Mouse (Mus musculus) cerebellum, adult 9-11 months (tissue): Measurements from ENCODE around the gene Zfp39.

Experiments used
- DNase-seq: peaks from one replicate; pipeline ENCODE4 v3.0.0; 2022

The Zfp39 gene

DNA sequence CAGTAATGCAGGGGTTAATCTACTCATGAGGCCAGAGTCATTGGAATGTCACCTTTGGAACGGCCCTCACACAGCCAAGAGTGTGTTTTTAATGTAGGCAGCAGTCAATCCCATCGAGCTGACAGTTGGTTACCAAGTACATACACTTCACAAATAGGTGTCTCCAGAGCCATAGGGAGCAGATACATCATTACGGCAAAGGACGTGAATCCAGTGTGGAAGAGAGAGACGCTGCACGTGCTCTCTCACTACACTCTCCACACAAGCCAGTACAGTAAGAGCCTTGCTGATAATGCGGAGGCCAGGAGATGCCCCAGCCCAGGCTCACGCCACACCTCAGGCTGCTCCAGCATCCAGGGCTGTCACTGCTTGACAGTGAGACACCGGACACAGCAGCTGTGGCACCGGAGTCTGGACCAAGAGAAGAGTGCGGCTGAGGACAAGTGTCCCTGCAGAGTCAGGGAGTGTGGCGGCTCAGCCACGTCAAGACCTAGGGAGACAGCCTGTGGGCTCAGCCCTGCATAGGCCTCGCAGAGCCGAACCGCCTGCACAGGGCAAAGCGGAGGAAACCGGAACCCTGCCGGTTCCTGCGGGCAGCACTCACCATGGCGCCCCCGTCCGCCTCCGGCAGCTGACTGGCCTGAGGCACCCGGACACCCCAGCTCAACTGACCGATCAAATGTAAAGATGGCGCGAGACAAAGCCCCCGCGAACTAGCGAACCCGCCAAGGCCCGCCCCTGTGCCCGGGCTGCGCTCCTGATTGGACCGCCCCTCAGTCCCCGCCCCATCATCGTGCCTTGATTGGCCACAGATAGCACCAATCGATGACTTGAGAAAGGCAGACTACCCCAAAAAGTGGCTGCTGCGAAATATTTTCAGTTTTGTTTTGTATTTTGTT, at the start of gene Zfp39:
Gene Zfp39, minus strand, starts transcription at position 715 of the 899 bp plus-strand sequence.
- DNase-seq, result peak; percentile 95

DNA sequence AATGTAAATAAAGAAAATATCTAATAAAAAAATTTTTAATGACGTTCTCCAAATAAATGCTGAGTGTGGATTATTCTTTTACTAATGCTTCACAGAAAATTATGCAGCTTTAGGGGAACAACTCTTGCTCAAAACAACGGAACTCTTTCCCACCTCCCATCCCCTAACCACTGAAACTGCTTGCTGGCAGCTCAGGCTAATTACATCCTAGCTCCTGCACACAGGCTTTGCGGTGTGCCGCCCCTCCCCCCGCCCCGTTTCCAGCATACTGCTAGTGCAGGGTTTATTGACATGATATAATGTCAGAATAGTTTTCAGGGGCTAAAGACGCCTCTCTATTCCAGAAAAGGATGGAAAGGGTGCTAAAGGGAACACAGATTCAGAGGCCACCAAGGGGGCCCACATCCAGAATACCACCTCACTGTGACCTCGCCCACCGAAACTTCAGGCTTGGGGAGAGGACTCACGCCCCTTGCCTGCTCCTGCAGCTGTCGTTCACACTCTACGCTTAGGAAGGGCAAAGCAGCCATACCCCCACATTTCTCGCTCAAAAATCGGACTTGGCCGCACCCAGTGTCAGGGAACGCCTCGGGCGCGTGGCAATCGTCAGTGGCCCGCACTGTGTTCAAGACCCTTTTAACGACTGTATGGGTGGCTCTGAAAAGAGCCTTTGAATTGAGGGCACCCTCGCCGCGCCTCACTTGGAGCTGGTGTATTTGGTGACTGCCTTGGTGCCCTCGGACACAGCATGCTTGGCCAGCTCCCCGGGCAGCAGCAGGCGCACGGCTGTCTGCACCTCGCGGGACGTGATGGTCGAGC, 49.5 kb upstream of the Zfp39 start:
- DNase-seq, result no peak

GRCm38 (mm10) chr11:58951210-58951609, 47.2 kb upstream of the Zfp39 start:
- peak; percentile 50 for DNase-seq

DNA sequence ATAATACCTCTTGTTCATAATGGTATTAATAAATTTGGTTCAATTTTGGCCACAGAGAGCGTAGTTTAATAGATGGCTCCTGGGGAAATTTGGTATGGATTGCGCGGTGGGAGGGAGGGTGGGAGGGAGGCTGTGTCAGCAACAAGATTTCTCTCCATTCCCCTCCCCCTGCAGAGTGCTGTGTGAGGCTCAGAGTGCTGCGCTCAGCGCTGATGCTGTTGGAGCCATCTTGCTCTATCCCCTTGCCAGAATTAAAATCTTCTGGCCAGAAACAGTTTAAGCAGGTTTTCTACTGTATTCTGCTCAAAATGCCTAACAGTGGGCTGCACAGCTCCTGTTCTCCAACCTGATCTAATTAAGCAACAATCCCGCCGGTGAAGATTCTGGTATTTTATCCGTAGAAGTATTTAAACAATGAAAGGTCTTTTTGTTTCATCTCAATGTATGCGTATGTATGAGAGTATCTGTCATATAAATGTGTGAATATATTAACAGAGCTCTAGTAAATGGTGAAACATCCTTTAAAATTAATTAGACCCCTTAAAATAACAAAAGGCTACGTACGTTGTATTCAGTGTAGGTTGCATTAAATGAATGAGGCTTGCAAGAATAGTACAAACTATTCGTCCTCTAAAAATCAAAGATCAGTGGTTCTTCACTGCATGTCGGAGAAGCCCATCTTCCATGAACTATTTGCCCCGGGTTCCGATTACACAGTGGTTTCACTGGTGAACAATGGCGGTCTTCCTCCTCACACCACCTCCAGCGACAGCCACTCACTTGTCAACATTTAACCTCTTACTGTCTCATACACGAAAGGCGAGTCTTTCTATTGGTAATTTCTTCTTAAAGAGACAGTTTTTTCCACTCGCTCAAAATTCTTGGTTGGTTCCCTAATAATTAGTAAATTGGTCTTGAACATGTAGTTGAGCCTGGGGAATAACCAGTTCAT, 45.7 kb upstream of the Zfp39 start:
- DNase-seq, result peak; percentile 86

GRCm38 (mm10) chr11:58948542-58949479, 44.8 kb upstream of the Zfp39 start, which contains the start of gene Hist3h2ba:
Hist3h2ba (plus strand) TSS chr11:58948920.
- DNase-seq, result peak; percentile 92

GRCm38 (mm10) chr11:58947798-58948528, 43.9 kb upstream of the Zfp39 start:
- peak; percentile 85 for DNase-seq

GRCm38 (mm10) chr11:58947306-58947705, 43.3 kb upstream of the Zfp39 start:
- peak; percentile 58 for DNase-seq

- DNase-seq, result no peak
These were observed 40.1 kb upstream of the Zfp39 start for GRCm38 (mm10) chr11:58944136-58944535.

DNA sequence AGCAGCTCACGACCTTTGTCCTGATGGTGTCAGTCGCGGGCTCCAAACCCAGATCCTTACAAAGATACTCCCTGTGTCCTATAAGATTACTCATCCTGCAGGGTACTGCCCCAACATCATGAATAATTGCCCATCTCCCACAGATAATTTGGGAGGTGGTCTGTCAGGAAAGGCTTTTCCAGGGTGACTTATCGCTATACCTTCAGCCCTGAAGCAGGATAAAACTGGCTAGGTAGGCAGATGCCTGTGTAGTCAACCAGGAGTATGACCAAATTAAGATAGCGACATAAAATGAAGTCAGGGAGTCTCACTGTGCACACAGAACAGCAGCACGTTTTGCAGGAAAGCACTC, 35.0 kb upstream of the Zfp39 start:
- DNase-seq, result no peak

- peak; percentile 96 for DNase-seq
These were observed 34.5 kb upstream of the Zfp39 start, which contains the start of gene Rnf187 for GRCm38 (mm10) chr11:58938322-58939087. Rnf187 (minus strand) TSS chr11:58938916.

GRCm38 (mm10) chr11:58937909-58938308, 33.9 kb upstream of the Zfp39 start:
- DNase-seq, result peak; percentile 50

DNA sequence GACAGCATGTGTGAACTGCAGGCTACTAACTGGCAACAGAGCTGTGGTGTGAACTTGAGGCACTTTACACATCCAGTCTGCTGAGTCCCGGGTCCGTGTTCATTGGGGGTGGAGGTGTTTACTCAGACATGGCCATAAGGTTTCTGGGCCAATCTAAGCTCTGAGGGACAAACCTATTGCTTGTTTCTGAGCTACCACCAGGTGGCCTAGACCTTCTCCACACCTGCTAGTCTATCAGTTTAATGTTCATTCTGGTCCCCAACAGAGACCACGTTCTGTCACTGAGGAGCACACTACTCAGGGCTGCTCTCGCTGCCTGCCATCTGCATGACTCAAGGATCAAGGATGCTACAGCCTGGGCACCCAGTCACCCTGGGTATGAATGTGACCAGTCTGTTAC, 27.6 kb upstream of the Zfp39 start:
- DNase-seq, result no peak

GRCm38 (mm10) chr11:58930254-58930653, 26.2 kb upstream of the Zfp39 start:
- DNase-seq, result no peak

- DNase-seq, result no peak
These were observed 25.6 kb upstream of the Zfp39 start for GRCm38 (mm10) chr11:58929641-58930040.

GRCm38 (mm10) chr11:58929055-58929454, 25.0 kb upstream of the Zfp39 start:
- DNase-seq, result no peak

DNA sequence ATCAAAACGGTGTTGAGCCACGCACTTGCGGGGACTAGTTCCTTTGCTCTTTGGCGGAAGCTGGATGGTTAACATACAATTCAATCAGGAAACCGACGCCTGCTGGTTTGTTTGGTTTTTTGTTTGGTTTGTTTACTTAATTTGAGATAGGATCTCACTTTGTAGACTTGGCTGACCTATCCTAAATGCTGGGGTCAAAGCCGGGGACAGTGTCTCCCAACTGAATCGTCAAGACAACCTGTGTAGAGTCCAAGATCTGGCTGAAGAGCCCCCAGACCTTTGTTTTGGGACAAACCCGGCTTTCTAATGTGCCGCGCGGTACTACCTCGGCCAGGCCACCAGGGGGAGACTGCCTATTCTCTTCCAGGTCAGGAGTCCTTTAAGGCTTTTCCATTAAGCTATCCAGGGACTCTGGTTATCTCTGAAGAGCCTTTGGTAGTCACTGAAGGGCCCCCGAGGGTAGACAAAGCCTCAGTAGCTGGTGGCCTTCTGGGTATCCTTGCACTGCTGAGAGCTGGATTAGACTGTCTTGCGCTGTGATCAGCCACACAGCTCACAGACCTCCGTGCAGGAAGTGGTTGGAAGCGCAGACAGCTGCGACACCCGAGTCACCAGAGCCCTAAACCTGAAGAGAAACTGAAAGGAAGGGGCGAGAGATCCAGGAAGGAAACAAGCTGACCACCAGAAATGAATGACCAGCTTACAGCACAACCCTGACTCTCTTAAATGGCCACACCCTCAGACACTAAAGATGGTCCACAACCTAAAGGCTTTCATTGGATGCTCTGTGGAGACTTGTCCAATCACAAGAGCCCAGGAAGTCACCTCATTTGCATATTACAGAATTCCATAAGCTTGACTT, 24.0 kb upstream of the Zfp39 start:
- peak; percentile 54 for DNase-seq

DNA sequence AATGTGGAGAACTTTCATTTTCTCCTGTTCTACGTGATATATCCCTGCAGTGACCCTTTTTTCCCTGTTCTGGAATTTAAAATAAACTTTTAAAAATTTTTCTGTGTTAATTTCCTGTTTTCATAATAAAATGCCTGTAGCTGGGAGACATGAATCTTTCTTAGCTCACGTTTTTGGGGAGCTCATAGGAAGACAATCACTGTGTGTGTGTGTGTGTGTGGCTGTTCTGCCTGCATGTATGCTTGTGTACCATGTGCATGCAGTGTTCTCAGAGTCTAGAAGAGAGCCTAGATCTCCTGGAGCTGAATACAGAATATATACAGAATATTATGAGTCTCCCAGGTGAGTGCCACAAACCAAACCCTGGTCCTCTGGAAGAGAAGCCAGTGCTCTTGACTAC, 23.0 kb upstream of the Zfp39 start:
- DNase-seq, result no peak

DNA sequence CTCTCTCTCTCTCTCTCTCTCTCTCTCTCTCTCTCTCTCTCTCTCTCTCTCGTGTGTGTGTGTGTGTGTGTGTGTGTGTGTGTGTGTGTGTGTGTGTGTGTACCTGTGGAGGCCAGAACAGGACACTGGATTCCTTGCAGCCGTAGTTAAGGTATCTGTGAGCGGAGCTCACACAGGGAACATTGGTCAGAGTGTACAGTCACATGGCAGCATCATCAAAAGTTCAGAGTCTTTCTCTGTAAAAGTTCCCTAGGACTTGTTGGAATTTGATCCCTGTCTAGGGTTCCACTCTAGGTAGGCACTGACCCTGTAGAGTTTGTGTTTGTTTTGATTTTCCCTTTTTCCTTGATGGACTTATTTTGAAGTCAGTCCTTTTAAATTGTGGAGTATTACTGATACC, 22.6 kb upstream of the Zfp39 start:
- no peak for DNase-seq

- DNase-seq, result no peak
These were observed 18.4 kb upstream of the Zfp39 start for GRCm38 (mm10) chr11:58922420-58922819.
